Mouse (Mus musculus) Patski (cell line): ENCODE results near the gene Fgf23. TPM values are rescaled to one million over a fixed set of nuclear protein-coding genes. Genes with fewer than 3 reads are reported as not detected.

ENCODE experiments used
- ATAC-seq: fragments of 100-300 bp; one replicate; pipeline ENCODE4 v1.8.0; 2021
- CTCF ChIA-PET: fragments of 350-600 bp; sonication (Branson Sonifier 250); formaldehyde crosslinking; loops from one replicate; lab custom pipeline; 2022; ENCODE audit warnings: inconsistent platforms; lab: Charles Lee
- POLR2A ChIA-PET: fragments of 350-600 bp; sonication (Branson Sonifier 250); formaldehyde crosslinking; loops from one replicate; lab custom pipeline; 2022; ENCODE audit warnings: antibody characterized with exemption, inconsistent platforms; lab: Charles Lee
- DNase-seq: peaks from one replicate; pipeline ENCODE4 v3.0.0-alpha.2; 2011; ENCODE audit warnings: low read depth, low spot score
- H3K27me3 ChIP-seq: fragments of 371-371 bp; one replicate; pipeline ENCODE4 v1.5.1; 2021
- CTCF ChIP-seq: fragments of 100-300 bp; IDR thresholded peaks from one replicate; pipeline ENCODE4 v1.5.1; 2021
- in situ Hi-C: fragments of 300-500 bp; cut with MboI; formaldehyde crosslinking; loops from 3 replicates; pipeline ENCODE4 v1.11.1; 2018; ENCODE audit warnings: low pct_unique_long_range_greater_than_20kb, mixed read lengths
- polyA plus RNA-seq: library from polyadenylated mRNA; unstranded; gene quantifications from one replicate; pipeline ENCODE4 v1.2.3, GENCODE M21; 2021

The Fgf23 gene
- 0.08 TPM for polyA plus RNA-seq

DNA sequence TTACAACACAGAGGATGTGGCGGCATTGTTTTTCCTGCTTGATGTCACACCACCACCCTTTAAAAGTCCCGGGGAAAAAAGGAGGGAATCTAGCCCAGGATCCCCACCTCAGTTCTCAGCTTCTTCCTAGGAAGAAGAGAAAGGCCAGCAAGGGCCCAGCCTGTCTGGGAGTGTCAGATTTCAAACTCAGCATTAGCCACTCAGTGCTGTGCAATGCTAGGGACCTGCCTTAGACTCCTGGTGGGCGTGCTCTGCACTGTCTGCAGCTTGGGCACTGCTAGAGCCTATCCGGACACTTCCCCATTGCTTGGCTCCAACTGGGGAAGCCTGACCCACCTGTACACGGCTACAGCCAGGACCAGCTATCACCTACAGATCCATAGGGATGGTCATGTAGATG lies at the start of gene Fgf23:
Fgf23 (plus strand) TSS at position 86 of the 400 bp plus-strand sequence.
- POLR2A ChIA-PET = no interaction called here
- ATAC-seq (no peak), DNase-seq (no peak)
- TF ChIP-seq CTCF = no peak
- in situ Hi-C loops = no loop called here
- CTCF ChIA-PET = no interaction called here
- peaks cover 10% of the 10 kb centered on the region for H3K27me3 ChIP-seq

- TF ChIP-seq CTCF = no peak
- POLR2A ChIA-PET = no interaction called here
- in situ Hi-C loops = no loop called here
- CTCF ChIA-PET = no interaction called here
- peaks cover 22% of the 10 kb centered on the region for H3K27me3 ChIP-seq
- ATAC-seq (no peak), DNase-seq (no peak)
Measured at GRCm38 (mm10) chr6:127024836-127025235, 47.9 kb upstream of the Fgf23 start.

DNA sequence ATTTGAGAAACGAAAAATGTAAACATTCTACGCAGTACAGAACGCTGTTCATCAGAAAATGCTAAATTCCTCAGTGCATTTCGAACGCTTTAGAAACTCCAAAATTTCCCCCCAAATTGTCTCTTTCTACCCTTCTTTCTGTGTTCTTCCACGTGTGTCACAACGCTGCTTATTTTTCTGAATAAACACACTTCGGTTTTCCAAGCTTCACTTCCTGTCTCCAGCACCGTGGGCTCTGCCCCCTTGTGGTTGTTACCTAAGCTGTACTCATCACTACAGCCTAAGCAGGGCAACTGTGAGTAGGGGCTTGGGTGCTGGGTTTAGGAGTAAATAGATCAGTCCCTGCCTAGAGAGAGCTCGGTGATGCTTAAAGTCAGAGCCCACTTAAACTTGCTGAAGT lies 37.9 kb upstream of the Fgf23 start:
- ChIA-PET POLR2A (no interaction called here), CTCF (interaction anchor here (1.2 to 1.3 kb wide), 5 partner anchors 17 to 85 kb away, joined by 3 read pairs; no protein-coding TSS in a partner anchor)
- no peak for DNase-seq
- ATAC-seq = no peak
- TF ChIP-seq CTCF = peak; percentile 50
- in situ Hi-C loops = no loop called here
- no peaks in the 10 kb centered on the region for H3K27me3 ChIP-seq

DNA sequence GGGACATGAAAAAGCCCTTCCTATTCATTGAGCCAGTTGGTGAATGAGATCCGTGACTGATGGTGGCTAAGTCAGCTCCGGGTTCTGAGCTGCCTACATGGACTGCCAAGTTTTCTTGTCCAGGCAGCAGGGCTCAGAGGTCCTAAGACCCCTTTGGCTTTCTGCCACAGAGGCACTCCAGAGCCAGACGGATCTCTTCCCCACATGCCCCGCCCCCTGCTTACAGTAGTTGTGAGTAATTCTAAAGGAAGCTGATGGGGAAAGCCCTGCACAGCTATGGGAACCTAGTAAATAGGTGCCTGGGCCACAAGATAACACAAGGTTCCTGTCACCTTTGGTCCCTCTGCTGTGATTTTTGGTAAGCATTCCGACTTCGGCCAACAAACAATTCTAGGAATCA lies 27.8 kb upstream of the Fgf23 start:
- in situ Hi-C loops = no loop called here
- ChIA-PET POLR2A (no interaction called here), CTCF (interaction anchor here (1.0 to 2.1 kb wide), 2 partner anchors 9 to 50 kb away, joined by 4 to 5 read pairs; no protein-coding TSS in a partner anchor)
- no peaks in the 10 kb centered on the region for H3K27me3 ChIP-seq
- TF ChIP-seq CTCF = no peak
- ATAC-seq (peak; percentile 60), DNase-seq (peak; percentile 37)

DNA sequence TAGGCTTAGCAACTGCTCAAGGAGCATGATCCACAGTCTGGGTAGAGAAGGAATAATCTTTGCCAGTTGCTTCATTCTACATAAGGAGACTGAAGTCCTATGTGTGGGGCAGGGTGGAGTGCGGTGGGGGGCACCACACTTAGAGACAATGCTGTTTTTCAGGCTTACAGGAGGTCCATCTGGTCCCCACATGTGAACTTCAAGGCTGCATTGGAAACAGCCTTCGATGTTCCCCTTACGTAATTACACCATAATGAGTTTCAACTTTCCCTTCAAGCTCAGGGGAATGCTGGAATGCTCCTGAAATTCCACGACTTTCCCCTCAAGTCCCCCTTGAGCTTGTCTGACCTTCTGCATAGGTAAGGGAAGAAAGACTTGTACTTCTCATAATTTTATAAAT lies 21.9 kb upstream of the Fgf23 start:
- no peak for ATAC-seq
- DNase-seq = no peak
- in situ Hi-C loops = no loop called here
- TF ChIP-seq CTCF = no peak
- ChIA-PET CTCF (interaction anchor here (1.0 kb wide), 1 partner anchor 11 kb away, joined by 3 read pairs; no protein-coding TSS in a partner anchor), POLR2A (interaction anchor here (1.5 kb wide), 1 partner anchor 15 kb away, joined by 4 read pairs; no protein-coding TSS in a partner anchor)
- H3K27me3 ChIP-seq = no peaks in the 10 kb centered on the region

DNA sequence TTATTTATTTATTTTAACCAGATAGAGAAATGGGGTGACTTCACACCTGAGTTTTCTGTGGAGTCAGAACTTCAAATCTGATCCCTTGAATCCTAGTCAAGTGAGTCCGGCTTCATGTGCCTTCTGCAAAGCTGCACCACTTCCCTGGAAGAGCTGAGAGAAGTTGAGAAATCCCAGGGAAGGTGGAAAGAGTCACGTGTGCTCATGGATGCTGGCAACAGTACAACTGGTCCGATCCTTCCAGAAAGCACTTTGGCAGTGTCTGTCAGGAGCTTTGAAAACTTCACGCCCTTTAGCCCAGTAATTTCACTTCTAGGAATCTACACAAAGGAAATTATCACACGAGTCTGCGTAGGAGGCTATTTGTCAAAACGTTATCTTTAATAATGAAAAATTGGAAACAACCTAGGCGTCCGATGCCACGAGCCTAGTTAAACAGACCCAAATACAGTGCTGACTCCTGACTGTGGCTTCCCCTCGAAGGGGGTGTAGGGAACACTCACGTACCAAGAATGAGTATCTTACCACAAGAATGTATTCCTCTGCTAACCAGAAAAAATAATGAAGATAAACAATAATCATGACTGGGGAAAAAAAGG lies 15.6 kb upstream of the Fgf23 start:
- no peaks in the 10 kb centered on the region for H3K27me3 ChIP-seq
- CTCF ChIA-PET = interaction anchor here (0.7 to 1.3 kb wide), 3 partner anchors 23 to 40 kb away, joined by 3 read pairs; no protein-coding TSS in a partner anchor
- POLR2A ChIA-PET = interaction anchor here (0.7 kb wide), 2 partner anchors 34 to 58 kb away, joined by 3 read pairs; no protein-coding TSS in a partner anchor
- ATAC-seq (peak; percentile 98), DNase-seq (peak; percentile 82)
- in situ Hi-C loops = no loop called here
- TF ChIP-seq CTCF = no peak

DNA sequence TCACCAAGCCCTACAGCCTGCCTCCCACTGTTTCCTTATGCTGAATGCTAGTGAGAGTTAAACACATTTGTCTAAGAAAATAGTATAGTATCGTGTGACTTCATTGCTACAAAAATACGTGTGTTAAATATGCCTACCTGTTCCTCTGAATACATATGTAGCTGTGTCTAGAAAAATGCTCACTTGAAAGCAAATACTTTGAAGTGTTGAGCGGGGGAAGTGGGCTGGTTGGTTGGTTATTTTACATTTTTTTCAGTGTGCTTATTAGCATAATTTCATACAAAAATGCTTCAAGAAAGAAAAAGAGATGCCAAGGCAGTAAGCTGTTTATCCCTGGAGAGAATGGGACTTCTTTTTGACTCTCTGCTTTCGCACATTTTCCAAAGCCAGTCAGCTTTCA lies 12.7 kb upstream of the Fgf23 start:
- ATAC-seq (no peak), DNase-seq (no peak)
- CTCF ChIA-PET = no interaction called here
- TF ChIP-seq CTCF = no peak
- POLR2A ChIA-PET = interaction anchor here (0.8 kb wide), 1 partner anchor 11 kb away, joined by 3 read pairs; no protein-coding TSS in a partner anchor
- in situ Hi-C loops = no loop called here
- H3K27me3 ChIP-seq = no peaks in the 10 kb centered on the region

DNA sequence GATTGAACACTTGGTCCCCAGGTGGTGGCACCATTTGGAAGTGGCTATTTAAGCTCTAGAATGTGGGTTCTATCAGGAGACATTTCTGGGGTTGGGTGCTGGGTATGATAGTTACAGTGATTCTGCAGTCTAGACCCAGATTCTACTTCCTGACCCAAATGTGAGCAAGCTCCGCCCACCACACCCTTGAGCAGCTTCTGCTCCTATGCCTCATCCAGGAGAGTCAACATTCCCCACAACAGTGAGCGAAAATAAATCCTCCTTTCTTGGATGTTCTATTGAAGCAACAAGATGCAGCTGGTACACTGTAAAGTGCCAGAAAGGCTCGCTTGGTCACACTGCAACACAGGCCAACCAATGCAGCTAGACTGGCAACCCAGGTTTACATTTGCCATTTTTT lies 8.8 kb upstream of the Fgf23 start:
- in situ Hi-C loops = no loop called here

DNA sequence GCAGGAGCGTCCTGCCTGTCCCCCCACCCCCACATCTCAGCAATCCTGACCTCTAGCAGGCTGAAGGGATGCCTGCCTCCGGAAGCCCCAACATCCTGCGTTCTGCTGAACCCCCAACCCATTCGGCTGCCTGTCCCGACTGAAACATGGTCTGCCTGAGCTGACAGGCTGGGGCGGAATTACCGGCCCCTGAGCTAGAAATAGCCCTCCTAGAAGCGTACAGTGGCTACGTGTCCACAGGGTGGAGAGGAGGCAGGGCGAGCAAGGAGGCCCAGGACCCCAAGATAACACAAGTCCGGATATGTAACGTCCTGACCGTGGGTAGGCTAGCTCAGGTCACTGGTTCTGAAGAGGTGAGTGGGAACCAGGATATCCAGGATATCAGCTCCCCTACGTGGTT lies 7.9 kb upstream of the Fgf23 start:
- DNase-seq (no peak), ATAC-seq (no peak)
- ChIA-PET CTCF (interaction anchor here (1.8 kb wide), 1 partner anchor 21 kb away, joined by 4 read pairs; no protein-coding TSS in a partner anchor), POLR2A (no interaction called here)
- no peaks in the 10 kb centered on the region for H3K27me3 ChIP-seq
- no peak for TF ChIP-seq CTCF
- in situ Hi-C loops = no loop called here

More for the DNA sequence above, 8.8 kb upstream of the Fgf23 start:
- H3K27me3 ChIP-seq = no peaks in the 10 kb centered on the region
- ATAC-seq = no peak
- TF ChIP-seq CTCF = no peak
- DNase-seq = no peak
- CTCF ChIA-PET = interaction anchor here (1.8 kb wide), 1 partner anchor 20 kb away, joined by 4 read pairs; no protein-coding TSS in a partner anchor
- POLR2A ChIA-PET = no interaction called here

DNA sequence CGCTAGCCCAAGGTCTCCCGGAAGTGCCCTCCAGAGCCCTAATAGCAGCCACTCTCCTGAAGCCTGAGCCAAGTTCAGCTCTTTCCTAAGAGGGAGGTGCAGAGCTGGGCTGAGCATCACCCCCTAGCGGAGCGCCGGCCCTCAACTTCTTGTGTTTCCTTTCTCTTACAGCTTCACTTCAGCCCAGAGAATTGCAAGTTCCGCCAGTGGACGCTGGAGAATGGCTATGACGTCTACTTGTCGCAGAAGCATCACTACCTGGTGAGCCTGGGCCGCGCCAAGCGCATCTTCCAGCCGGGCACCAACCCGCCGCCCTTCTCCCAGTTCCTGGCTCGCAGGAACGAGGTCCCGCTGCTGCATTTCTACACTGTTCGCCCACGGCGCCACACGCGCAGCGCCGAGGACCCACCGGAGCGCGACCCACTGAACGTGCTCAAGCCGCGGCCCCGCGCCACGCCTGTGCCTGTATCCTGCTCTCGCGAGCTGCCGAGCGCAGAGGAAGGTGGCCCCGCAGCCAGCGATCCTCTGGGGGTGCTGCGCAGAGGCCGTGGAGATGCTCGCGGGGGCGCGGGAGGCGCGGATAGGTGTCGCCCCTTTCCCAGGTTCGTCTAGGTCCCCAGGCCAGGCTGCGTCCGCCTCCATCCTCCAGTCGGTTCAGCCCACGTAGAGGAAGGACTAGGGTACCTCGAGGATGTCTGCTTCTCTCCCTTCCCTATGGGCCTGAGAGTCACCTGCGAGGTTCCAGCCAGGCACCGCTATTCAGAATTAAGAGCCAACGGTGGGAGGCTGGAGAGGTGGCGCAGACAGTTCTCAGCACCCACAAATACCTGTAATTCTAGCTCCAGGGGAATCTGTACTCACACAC lies 7.4 kb downstream of the Fgf23 start:
- DNase-seq = no peak
- H3K27me3 ChIP-seq = peaks cover 4% of the 10 kb centered on the region
- in situ Hi-C loops = loop anchor here (10.0 kb wide), 1 partner anchor 275 kb away; no protein-coding TSS in a partner anchor
- ChIA-PET POLR2A (interaction anchor here (0.7 kb wide), 1 partner anchor 123 kb away, joined by 5 read pairs; no protein-coding TSS in a partner anchor), CTCF (interaction anchor here (0.6 to 2.7 kb wide), 17 partner anchors 9 to 141 kb away, joined by 3 to 15 read pairs (median 4); partner anchors contain the start of genes D6Wsu163e and Rad51ap1)
- TF ChIP-seq CTCF = peak; percentile 89
- peak; percentile 95 for ATAC-seq
